Mouse (Mus musculus) T-helper 17 cell (primary cell): ENCODE results near the gene Gm11437.

Source experiments
- in situ Hi-C, 2 experiments: fragments of 300-600 bp; cut with MboI, MseI; formaldehyde crosslinking; loops; 1 replicate in 1 of 2; 2 replicates in 1 of 2; pipeline ENCODE4 v1.15.1; 2025; ENCODE audit warnings: high pct_unique_total_duplicates in 2 of 2

Gene Gm11437

DNA sequence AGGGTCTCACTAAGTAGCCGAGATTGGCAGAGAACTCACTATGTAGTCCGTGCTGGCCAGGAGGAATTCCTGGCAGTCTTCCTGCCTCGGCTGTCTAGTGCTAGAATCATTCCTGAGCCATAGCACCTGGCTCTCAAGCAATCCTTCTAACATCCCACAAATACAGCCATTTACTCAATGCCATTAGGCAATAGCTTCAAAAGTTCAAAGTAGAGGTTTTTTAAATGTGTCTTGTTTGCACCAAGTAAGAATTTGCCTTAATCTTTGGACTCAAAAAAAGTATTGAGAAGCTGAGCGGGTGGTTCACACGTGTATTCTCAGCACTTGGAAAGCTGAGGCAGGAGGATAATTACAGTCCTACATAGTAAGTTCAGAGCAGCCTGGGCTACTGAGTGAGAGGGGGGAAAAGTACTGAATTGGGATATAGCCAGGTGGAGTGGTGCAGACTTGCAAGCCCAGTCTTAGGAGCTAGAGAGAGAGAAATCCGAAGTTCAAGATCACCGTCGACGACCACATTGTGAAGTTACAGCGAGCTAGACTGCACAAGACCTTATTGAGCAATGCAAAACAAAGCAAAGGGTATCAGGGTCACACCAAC is 22.0 kb downstream of the Gm11437 start:
- in situ Hi-C loops, result no loop called here

GRCm38 (mm10) chr11:84141752-84142151 is 25.5 kb downstream of the Gm11437 start:
- in situ Hi-C loops, result no loop called here

DNA sequence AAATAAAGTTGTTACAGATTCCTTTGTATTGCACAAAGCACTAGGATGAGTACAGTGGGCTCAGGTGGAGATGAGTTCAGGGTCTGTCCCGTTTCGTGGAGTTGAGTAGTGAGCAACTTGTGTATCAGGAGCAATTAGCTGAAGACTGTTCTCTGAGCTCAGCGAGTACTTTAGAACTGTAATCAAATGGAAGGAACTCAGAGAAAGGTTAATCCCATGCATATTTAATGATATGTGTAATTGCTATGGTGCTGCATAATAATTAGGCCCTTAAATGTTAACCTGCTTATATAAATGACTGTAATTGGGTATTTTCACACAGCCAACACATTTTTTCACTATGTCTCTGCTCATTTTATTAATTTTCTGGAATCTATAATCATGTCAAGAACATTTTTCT is 30.8 kb downstream of the Gm11437 start:
- in situ Hi-C loops, result no loop called here

DNA sequence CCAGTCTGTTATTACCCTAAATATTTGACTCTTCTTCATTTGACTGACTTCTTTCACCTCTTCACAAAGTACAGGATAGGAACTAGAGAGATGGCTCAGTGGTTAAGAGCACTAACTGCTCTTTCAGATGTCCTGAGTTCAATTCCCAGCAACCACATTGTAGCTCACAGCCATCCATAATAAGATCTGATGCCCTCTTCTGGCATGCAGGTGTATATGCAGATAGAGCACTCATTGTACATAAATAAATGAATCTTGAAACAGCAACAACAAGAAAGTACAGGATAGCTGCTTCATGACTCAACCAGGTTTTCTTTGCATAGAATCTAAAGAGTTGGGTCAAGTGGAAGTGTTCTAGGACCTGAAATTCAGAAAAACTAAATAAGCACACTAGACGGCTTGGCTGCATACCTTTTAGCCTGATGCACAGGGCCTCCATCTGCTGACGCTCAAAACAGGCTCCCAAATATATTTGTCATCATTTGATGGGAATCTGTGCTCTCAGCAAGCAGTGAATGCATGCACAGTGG is 32.9 kb downstream of the Gm11437 start:
- in situ Hi-C loops, result no loop called here

GRCm38 (mm10) chr11:84129799-84130185 is 37.5 kb downstream of the Gm11437 start:
- in situ Hi-C loops, result loop anchor here (5.0 to 10.0 kb wide), 3 partner anchors 57 to 675 kb away; partner anchors contain the start of gene Lhx1 (in 1 of the 2)

DNA sequence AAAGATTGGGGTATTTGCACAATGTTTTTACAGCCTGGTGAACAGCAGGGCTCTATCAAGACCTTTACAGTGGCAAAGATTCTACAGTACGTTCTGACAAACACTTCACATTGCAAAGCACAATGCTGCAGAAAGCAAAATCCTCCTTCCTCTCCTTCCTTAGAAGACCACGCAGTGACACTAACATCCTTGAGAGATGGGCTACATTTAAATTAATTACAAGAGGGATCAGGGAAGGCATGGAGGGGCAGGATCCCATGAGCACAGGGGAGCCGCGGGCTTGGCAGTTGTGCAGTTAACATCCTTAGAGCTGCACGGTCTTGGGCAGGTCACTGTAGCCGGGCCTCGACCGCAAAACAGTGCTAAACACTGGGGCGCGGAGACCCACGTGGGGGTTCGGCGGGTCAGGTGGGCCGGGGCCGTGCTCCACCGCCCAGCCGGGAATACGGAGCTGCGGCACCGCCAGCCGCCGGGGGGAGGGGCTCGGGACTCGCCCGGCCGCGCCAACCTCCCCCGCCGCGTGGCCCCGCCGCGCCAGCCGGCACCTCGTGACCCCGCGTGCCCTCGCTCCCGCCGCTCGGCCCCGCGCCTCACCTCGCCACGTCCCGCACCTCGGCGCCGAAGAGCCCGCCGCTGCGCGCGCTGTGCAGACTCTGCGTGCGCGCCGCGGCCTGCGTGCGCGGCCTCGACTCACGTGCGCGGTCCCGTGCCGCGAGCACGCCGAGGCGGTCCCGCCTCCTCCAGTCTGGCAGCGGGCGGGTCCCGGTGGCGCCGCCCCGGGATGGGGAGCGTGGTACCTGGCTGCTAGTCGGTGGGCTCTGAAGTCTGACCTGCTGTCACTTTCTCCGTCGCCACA is 38.1 kb downstream of the Gm11437 start, which contains the start of the genes Tada2a and Acaca:
Tada2a (minus strand) TSS at position 658 of the 856 bp plus-strand sequence.
Acaca (plus strand) TSS at position 730 of the 856 bp plus-strand sequence.
- in situ Hi-C loops, result loop anchor here (5.0 to 10.0 kb wide), 3 partner anchors 57 to 676 kb away; partner anchors contain the start of gene Lhx1 (in 1 of the 2)

DNA sequence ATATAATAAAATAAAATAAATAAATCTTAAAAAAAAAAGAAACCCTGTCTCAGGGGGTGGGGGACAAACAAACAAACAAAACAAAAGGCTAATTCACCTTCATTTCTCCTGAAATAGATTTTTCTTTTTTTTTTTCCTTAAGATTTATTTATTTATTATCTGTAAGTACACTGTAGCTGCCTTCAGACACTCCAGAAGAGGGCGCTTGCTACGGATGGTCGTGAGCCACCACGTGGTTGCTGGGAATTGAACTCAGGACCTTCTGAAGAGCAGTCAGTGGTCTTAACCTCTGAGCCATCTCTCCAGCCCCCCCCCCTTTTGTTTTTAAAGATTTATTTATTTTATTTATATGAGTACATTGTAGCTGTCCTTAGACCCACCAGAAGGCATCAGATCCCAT is 39.3 kb downstream of the Gm11437 start:
- in situ Hi-C loops, result loop anchor here (5.0 to 10.0 kb wide), 3 partner anchors 56 to 677 kb away; partner anchors contain the start of gene Lhx1 (in 1 of the 2)

DNA sequence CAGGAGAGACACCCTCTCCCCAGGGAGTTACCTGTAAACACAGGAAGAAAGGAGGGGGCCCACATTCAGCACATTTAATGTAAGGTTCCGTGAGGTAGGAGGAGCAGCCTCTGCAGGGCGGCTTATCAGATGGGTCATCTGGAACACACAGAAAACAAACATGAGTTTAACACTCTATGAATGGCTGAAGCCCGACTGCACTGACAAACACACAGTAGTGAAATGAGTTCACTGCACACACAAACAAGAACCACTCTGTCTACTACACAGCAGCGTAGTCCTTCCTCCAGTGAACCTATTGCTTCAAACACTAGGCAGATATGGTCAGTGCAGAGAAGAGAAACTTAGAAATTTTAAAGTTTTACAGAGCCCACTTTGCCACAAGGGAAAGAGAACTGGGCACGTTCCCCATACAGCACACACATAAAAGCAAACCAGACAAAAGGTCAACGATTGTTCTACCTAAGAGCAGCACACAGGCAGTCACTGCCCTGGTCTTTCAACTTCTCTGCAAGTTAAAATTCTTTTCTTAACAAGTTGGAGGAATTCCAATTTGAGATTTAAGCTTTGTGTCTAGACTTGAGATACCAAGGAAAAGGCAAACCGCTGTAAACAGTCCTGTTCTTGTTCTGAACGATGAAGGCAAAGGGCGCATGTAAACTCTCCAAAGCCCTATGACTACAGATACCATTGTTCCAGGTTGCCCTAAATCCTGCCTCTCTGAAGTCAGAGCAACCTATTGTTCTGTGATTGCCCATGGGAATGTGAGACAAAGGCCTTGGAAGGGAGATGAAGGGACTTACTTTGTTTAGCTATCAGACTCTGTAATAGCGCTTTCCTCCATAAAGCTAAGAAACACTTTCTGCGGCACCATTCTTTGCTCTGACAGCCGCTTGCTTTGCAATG is 46.0 kb downstream of the Gm11437 start:
- in situ Hi-C loops, result loop anchor here (10.0 kb wide), 2 partner anchors 403 to 683 kb away; partner anchors contain the start of gene Lhx1 (in 1 of the 2)

GRCm38 (mm10) chr11:84117431-84117830 is 49.8 kb downstream of the Gm11437 start:
- in situ Hi-C loops, result no loop called here

DNA sequence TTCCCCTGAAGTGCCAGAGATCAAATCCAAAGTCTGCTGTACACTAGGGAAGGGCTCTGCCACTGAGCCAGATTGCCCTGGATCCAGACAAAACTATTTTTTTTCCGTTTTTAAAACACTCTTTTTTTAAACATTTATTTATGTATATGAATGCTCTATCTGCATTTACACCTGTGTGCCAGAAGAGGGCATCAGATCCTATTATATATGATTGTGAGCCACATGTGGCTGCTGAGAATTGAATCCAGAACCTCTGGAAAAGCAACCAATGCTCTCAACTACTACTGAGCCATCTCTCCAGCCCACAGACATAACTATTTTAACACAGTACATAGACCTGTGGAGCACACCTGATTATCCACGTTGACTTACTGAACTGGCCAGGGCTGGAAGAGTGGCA is 51.1 kb downstream of the Gm11437 start:
- in situ Hi-C loops, result no loop called here

DNA sequence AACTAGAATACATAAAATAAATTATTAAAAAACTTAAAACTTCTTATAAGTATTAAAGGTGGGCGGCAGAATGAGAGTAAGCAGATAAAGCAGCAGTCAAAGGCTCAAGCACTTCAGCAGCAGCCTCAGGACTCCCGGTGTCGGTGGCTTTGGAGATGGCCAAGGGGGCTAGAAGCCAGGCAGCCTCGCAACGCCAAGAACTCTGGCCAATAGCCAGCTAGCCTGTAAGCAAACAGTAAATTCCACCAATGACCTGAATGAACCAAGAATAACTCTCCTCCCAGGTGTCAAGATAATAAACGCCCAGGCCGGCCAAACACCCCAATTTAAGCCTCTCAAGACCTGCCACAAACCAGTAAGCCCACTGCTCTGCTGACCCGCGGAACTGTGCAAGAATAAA is 51.6 kb downstream of the Gm11437 start:
- in situ Hi-C loops, result no loop called here

DNA sequence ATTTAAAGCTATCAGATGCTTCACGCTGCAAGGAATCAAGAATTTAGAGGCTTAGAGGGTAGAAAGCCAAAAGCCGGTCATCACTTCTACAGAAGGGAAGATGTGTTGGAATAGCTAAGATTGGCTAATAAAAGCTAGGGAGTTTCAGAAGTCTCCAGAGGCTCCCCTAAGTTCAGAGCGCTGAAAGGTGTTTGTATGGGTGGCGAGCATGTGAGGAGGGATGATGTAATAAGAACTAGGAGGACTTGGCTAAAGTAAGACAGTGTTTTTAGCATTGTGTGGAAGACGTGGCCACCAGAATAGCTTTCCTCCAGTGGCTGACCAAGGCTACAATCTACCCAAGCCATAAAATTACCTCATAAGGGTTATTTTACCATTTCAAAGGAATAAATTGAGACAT is 53.7 kb downstream of the Gm11437 start:
- in situ Hi-C loops, result no loop called here

GRCm38 (mm10) chr11:84107137-84107536 is 60.1 kb downstream of the Gm11437 start:
- in situ Hi-C loops, result no loop called here

GRCm38 (mm10) chr11:84104036-84104435 is 63.2 kb downstream of the Gm11437 start:
- in situ Hi-C loops, result no loop called here

- in situ Hi-C loops, result no loop called here
These were observed 66.1 kb downstream of the Gm11437 start for GRCm38 (mm10) chr11:84101182-84101581.
